Mouse (Mus musculus): ENCODE measurements at regions not wholly inside any gene's neighbourhood (a gene's known extent, or its start where the extent isn't known, plus 50 kb on each side); places are given as distances from the start of the nearest gene placed in this dataset.

DNA sequence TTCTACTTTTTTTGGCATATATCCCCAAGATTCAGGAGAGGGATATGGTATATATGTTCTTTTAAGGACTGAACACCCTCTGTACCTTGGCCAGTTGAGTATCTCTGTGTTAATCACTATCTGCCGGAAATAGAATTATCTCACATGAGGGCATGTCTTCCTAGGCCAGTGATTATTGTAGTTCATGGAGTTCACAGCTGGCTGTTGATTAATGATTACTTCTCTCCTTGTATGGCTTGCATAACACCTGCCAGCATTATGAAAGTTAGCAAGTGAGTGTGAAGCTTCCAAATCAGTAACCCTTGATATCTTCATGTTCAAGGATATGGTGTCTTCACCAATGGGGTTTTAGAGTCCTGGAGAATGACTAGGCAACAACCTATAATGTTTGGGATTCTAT, 488.0 kb upstream of the Gm21961 start:
- H3K4me3 ChIP-seq, result no peak overlapping the region
- no peak for DNase-seq (ENCODE audit: low spot score in 2 of 2)
- no peak overlapping the region for H3K27ac ChIP-seq
- TF ChIP-seq CTCF (conservative IDR thresholded peaks at IDR 0.05), result no peak

- H3K27ac ChIP-seq, result no peak overlapping the region
- DNase-seq (ENCODE audit: low spot score in 2 of 2), result no peak
- TF ChIP-seq CTCF (conservative IDR thresholded peaks at IDR 0.05), result no peak
- no peak overlapping the region for H3K4me3 ChIP-seq
These were observed 464.2 kb upstream of the Gm21961 start for GRCm38 (mm10) chr15:65478940-65479339.

- no peak overlapping the region for H3K4me3 ChIP-seq
- no peak for TF ChIP-seq CTCF (conservative IDR thresholded peaks at IDR 0.05)
- DNase-seq (ENCODE audit: low spot score in 2 of 2), result peak; percentile 13 to 62
- peak overlapping the region; percentile 43 for H3K27ac ChIP-seq
These were observed 440.6 kb upstream of the Gm21961 start for GRCm38 (mm10) chr15:65455203-65455816.

DNA sequence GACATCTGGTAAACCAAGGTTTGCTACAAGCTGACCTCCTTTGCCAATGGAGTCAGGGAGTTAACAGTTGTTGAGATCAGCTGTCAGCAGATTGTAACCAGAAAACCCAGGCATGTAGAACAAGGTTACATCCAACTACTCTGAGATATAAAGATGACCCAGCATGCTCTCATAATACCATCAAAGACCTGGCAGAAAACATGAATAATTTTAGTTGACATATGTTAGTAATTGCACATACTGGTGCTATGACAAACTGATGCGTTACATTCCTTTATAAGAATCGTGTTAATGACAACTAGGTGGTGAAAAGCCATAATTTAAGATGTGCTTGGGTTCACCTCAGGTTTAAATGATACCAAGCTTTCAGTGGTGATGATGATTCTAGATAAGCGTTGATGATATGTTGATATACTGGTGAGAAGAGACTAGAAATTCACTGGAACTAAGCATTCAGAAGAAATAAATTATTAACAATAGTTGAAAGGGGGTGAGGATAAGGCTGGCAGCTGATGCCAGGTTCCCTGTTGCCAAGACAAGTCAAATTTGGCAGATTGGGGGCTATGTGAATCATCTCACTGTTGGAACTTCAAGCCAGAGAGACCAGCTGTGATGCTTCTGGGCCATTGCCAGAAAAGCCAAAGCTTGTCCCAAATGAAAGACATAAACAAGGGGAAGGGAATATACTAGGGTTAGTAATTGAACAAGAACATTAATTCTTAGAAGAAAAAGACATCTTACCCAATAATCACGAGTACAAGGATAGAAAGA, 437.7 kb upstream of the Gm21961 start:
- Histone ChIP-seq H3K4me3 (no peak overlapping the region), H3K27ac (peak overlapping the region; percentile 47; the same call in 1 of the 2 replicates)
- no peak for TF ChIP-seq CTCF (conservative IDR thresholded peaks at IDR 0.05)
- DNase-seq (ENCODE audit: low spot score in 2 of 2), result peak; percentile 69 to 73

- Histone ChIP-seq H3K27ac (peak overlapping the region; percentile 78), H3K4me3 (no peak overlapping the region)
- TF ChIP-seq CTCF (conservative IDR thresholded peaks at IDR 0.05), result no peak
- DNase-seq (ENCODE audit: low spot score in 2 of 2), result peak in 1 of 2 experiments; percentile 14
These were observed 405.0 kb upstream of the Gm21961 start for GRCm38 (mm10) chr15:65419736-65420135.

All from layer of hippocampus, adult 2 months (tissue).